Mouse (Mus musculus) spleen, adult 18-20 months (tissue): ENCODE measurements around the gene 1810010D01Rik.

ENCODE experiments used
- DNase-seq, 2 experiments: peaks; one replicate each; pipeline ENCODE4 v3.0.0; 2022; ENCODE audit warnings: mixed read lengths in 2 of 2

1810010D01Rik gene

GRCm38 (mm10) chr7:145211680-145212659 is 4.1 kb upstream of the 1810010D01Rik start:
- no peak for DNase-seq

GRCm38 (mm10) chr7:145210477-145211070 is 2.7 kb upstream of the 1810010D01Rik start:
- no peak for DNase-seq

- DNase-seq = no peak
These were observed 1.1 kb downstream of the 1810010D01Rik start for GRCm38 (mm10) chr7:145206801-145207200.

- no peak for DNase-seq
These were observed 1.8 kb downstream of the 1810010D01Rik start for GRCm38 (mm10) chr7:145206056-145206610.

GRCm38 (mm10) chr7:145205363-145205902 is 2.5 kb downstream of the 1810010D01Rik start:
- no peak for DNase-seq

GRCm38 (mm10) chr7:145199711-145200110 is 8.2 kb downstream of the 1810010D01Rik start:
- no peak for DNase-seq

GRCm38 (mm10) chr7:145198223-145198714 is 9.7 kb downstream of the 1810010D01Rik start:
- no peak for DNase-seq

GRCm38 (mm10) chr7:145197711-145198110 is 10.2 kb downstream of the 1810010D01Rik start:
- no peak for DNase-seq

- no peak for DNase-seq
These were observed 10.9 kb downstream of the 1810010D01Rik start for GRCm38 (mm10) chr7:145197042-145197441.

- no peak for DNase-seq
These were observed 11.6 kb downstream of the 1810010D01Rik start for GRCm38 (mm10) chr7:145196340-145196739.

- no peak for DNase-seq
These were observed 12.6 kb downstream of the 1810010D01Rik start for GRCm38 (mm10) chr7:145195186-145195927.

GRCm38 (mm10) chr7:145194455-145195161 is 13.3 kb downstream of the 1810010D01Rik start:
- DNase-seq = no peak

- DNase-seq = no peak
These were observed 15.1 kb downstream of the 1810010D01Rik start for GRCm38 (mm10) chr7:145192836-145193235.

GRCm38 (mm10) chr7:145190520-145190919 is 17.4 kb downstream of the 1810010D01Rik start:
- DNase-seq = no peak

- DNase-seq = no peak
These were observed 18.6 kb downstream of the 1810010D01Rik start for GRCm38 (mm10) chr7:145189342-145189741.

GRCm38 (mm10) chr7:145187802-145188201 is 20.1 kb downstream of the 1810010D01Rik start:
- no peak for DNase-seq

- DNase-seq = no peak
These were observed 25.5 kb downstream of the 1810010D01Rik start for GRCm38 (mm10) chr7:145182388-145182787.

- no peak for DNase-seq
These were observed 26.4 kb downstream of the 1810010D01Rik start for GRCm38 (mm10) chr7:145181376-145182034.

- no peak for DNase-seq
These were observed 28.2 kb downstream of the 1810010D01Rik start for GRCm38 (mm10) chr7:145179691-145180091.

- DNase-seq = no peak
These were observed 30.9 kb downstream of the 1810010D01Rik start for GRCm38 (mm10) chr7:145176750-145177589.
